Mouse (Mus musculus) naive thymus-derived CD4-positive, alpha-beta T cell, adult 2 months (primary cell): ENCODE results near the gene Msh6.
"Not testable (repeated sequence)": the region's sequence is repeated elsewhere in the genome, so short reads cannot be mapped to it uniquely, and the experiment has no call there.

Experiments
- DNase-seq: peaks from one replicate; pipeline ENCODE4 v3.0.0-alpha.2; 2011; ENCODE audit warnings: low read depth

Gene Msh6

DNA sequence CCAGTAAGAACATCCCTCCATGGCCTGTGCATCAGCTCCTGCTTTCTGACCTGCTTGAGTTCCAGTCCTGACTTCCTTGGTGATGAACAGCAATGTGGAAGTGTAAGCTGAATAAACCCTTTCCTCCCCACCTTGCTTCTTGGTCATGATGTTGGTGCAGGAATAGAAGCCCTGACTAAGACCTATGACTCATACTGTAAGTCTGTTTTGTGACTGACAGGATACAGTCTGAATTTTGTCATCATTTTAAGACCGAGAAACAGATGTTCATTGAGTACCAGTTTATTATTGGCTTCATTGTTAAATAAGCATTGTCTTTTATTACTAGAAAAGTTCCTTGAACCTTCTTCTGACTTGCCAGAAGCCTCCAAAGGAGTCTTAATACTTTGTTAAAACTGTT lies 4.8 kb downstream of the Msh6 start:
- DNase-seq, result not testable (repeated sequence)

DNA sequence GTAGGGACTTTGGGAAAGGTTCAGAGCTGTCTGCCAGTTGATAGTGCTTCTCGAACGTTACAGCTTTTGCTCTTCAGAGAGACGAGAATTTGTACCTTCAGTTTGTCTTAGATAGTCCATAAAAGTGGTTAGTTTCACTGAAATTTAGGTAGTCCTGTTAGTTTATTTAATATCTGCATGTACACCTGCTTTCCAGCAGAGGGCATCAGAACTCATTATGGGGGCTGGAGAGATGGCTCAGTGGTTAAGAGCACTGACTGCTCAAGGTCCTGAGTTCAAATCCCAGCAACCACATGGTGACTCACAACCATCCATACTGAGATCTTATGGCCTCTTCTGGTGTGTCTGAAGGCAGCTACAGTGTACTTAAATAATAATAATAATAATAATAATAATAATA lies 7.2 kb downstream of the Msh6 start:
- DNase-seq, result peak; percentile 47

DNA sequence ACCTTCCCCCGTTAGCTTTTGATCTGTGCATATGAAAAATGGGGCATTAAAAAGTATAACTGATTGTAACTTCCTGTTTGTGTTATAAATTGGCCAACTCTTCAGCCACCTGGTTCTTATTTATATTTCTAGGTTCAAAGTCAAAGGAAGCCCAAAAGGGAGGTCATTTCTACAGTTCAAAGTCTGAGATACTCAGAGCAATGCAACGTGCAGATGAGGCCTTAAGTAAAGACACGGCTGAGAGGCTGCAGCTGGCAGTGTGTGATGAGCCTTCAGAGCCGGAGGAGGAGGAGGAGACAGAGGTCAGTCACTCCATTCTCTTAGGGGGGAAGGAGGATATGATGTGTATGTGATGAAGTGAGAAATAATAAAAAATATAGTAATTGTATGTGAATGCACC lies 8.5 kb downstream of the Msh6 start:
- DNase-seq, result no peak

DNA sequence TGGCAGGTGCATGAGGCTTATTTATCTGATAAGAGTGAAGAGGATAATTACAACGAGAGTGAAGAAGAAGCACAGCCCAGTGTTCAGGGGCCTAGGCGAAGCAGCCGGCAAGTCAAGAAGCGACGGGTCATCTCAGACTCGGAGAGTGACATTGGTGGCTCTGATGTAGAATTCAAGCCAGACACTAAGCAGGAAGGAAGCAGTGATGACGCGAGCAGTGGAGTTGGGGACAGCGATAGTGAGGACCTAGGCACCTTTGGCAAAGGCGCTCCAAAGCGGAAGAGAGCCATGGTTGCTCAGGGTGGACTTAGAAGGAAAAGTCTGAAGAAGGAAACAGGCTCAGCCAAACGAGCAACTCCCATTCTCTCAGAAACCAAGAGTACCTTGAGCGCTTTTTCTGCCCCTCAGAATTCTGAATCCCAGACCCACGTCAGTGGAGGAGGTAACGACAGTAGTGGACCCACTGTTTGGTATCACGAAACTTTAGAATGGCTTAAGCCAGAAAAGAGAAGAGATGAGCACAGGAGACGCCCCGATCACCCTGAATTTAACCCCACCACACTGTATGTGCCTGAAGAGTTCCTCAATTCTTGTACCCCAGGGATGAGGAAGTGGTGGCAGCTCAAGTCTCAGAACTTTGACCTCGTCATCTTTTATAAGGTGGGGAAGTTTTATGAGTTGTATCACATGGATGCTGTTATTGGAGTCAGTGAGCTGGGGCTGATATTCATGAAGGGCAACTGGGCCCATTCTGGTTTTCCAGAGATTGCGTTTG lies 9.8 kb downstream of the Msh6 start:
- DNase-seq, result no peak

DNA sequence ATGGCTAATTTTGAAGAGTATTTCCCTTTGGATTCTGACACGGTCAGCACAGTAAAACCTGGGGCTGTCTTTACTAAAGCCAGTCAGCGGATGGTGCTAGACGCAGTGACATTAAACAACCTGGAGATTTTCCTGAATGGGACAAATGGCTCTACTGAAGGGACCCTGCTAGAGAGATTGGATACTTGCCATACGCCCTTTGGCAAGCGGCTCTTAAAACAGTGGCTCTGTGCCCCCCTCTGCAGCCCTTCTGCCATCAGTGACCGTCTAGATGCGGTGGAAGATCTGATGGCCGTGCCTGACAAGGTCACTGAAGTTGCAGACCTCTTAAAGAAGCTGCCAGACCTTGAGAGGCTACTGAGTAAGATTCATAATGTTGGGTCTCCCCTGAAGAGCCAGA lies 11.1 kb downstream of the Msh6 start:
- DNase-seq, result no peak

DNA sequence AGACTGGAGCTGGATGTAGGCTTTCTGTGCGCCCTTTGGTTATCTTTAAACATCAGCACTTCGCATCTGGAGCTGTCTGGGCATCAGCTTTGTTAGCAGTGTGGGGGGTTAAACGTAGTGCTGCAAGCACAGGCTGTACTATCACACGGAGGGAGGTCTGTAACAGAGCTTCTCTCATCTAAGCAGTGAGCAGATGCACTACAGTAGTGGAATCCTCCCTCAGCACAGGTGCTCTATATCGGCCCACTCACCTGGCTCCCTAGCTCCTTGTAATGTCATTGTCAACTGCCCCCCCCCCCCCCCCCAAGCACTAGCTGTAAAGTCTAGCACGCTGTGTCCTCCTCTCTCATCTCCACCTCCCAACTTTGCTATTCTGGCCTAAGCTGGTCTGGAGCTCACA lies 12.6 kb downstream of the Msh6 start:
- DNase-seq, result no peak

DNA sequence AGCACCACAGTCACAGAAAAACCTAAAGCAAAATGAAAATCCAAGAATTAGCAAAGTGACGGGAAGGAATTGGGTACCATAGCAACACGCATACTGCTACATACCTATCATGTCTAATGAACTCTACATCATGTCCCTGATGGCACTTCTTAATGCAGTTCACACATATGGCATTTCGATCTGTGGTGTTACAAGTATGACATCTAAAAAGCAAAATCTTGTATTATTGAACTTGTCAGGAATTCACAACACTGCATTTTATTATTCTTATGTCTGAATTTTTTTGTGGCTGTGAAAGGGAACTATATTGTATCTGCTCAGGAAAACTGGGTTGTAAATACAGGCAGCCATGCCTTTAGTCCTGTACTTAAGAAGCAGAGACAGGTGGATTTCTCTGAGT lies 17.3 kb downstream of the Msh6 start:
- no peak for DNase-seq

DNA sequence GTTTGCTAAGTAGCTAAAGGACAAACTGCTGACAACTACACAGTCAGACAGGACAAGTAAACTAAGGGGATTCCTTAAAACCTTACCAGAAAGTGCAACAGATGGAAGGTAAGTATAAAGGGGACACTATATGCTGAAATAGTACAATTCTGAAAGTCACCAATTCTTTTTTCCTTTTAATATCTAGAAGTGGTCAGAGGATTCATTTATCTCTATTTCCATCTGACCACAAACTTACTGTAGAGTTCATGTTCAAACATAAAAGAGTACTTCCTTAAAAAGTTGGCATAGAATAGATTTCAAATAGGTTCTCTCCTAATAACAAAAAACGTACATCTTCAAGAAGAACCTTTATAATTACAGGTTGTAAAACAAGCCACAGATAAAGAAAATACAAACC lies 18.5 kb downstream of the Msh6 start:
- DNase-seq, result no peak

DNA sequence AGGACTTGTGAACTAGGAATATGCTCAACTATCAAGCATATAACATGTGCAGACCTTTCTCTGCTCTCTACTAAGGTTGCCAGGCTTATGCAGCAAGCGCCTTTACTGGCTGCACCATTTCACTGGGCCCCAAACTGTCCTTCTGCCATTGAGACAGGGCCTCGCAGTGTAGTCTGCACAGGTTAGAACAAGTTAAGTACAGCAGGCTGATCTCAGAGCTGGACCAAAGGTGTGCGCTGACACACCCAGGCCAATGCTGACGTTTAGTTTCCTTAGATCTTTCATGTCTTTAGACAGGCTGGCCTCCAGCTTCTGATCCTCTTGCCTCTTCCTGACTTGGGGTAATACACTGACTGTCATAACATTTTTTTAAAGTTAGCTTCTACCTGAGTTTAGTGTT lies 22.9 kb downstream of the Msh6 start:
- no peak for DNase-seq

DNA sequence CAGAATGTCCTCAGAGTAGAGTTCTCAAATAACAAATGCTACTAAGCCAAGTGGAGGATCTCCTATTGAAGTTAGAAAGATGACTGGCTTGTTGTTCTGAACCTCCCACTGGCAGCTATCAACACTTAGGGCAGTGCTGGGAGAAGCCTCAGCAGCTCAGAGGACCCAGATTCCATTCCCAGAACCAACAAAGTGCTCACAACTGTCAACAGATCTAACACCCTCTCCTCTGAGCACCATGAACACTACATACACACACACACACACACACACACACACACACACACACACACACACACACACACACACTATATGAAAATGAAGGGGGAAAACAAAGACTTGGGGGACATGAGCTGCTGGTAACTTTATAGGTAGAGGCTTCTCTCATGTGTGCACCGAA lies 30.0 kb downstream of the Msh6 start:
- no peak for DNase-seq

DNA sequence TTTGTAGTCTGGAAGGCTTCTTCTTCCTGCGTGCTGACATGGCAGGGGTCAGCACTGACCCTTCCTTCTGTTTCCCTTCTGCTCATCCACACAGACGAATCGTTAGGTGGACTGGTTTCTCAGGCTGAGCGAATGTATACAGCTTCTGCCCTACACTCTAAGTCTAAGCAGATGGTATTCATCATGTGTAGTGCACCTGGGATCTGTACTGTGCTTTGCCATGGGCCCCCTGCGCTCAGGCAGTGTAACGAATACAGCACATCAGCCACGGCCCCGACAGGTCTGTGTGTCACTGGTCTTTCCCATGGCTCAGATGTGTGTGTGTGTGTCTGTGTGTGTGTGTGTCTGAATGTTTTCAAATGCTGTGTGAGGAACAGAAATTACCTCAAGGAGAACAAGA lies 32.1 kb downstream of the Msh6 start:
- DNase-seq, result no peak

DNA sequence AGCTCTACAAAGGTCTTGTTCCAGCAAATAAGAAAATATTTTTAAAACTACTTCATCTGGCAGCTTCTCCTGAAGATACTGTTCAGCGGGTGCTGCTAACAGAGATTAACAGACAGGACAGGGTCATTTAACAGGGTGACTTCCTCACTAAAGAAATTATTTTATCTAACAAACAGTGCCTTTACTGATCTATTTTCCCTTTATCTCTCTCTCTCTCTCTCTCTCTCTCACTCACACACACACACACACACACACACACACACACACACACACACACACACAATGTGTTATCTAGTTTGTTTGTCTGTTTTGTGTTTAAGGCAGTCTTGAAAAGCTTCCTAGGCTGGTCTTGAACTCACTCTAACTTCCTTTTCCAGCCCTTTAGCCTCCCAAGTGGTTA lies 39.6 kb downstream of the Msh6 start:
- DNase-seq, result no peak

DNA sequence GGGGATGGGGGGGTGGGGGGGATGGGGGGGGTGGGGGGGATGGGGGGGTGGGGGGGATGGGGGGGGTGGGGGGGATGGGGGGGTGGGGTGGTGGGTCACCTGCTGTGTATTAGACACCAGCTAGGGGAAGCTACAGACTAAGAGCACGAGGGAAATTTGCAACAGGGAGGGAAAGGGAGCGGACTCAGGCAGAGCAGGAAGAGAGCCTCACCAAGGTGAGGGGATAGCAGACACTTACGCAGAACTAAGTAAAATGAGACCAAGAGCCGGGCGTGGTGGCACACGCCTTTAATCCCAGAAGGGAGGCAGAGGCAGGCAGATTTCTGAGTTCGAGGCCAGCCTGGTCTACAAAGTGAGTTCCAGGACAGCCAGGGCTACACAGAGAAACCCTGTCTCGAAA lies 41.2 kb downstream of the Msh6 start:
- DNase-seq, result not testable (repeated sequence)

DNA sequence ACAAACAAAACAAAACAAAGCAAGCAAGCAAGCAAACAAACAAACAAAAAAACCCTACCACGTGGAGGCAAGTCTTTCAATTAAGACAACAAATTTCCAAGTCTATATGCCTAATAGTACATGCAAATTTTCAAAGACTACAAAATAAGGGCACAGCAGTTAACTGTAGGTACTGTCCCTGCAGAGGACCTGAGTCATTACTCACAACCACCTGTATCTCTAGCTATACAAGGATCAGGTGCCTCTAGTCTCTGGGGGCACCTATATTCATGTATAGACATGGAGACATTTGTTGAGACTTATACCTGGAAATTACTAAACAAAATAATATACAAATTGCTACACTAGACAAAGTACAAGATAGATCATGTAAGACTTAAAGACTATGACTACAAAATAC lies 49.1 kb downstream of the Msh6 start:
- no peak for DNase-seq

DNA sequence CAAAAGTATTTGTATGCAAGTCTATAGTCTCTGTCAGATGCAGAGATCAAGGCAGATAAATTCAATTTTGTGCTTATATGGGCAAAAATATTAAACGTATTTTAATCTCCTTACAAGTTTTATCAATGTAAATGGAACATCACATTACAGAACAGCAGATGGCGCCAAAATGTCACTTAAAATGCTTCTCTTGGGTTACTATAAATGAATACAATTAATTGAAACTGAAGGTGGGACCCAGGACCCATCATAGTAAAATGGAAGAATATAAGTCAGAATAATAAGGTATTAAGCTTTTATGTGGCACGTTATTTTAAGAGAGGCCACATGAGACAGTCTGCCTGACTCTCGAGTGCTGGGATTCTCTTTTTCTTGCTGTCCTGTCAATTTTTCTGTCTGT lies 50.4 kb downstream of the Msh6 start:
- DNase-seq, result peak; percentile 86

DNA sequence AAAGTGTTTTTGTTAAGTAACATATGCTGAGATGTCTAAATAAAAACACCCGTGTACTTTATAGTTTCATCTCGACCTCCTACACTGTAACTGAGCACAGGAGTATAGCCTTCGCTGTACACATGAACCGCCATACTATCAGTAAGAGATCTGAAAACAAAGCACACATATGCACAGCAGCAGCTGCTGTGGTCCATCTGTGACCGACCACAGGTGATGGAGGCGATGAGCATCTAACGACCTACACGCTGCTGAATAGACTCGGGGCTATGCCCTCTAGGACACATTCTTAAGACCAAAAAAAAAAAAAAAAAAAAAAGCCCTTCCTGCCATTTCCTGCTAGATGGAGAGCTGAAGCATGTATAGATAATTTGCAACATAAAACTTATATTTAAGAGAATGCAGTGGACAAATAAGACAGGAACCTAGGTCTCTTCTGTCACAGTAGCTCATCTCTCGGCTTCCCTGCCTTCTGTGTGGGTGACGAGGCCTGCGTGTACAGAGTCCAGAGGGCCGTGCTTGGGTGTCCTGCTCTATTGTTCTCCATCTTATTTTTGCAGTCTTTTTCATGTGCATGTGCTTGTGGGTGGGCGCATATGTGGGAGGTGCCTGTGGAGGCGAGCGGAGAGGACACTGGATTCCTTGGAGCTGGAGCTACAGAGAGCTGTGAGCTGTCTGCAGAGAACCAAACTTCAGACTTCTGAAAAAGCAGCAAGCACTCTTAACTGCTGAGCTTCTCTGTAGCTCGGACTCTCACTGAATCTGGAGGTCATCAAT lies 54.5 kb downstream of the Msh6 start:
- no peak for DNase-seq

DNA sequence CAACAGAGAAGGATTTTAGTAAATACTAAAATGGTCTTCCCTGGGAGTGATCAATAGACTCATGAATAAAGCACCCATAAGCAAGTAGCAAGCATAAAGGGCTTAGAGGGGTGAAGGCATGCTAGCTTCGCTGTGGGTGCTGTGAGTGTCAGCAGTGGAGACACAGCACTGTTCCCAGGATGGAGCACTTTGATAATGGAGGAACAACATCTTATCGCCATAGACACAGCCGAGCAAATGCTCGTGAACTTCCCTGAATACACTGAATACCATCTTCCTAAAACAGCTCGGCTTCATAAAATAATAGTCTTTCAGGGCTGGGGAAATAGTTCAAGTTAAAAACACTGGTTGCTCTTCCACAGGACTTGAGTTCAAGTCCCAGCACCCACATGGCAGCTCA lies 56.9 kb downstream of the Msh6 start:
- DNase-seq, result no peak

DNA sequence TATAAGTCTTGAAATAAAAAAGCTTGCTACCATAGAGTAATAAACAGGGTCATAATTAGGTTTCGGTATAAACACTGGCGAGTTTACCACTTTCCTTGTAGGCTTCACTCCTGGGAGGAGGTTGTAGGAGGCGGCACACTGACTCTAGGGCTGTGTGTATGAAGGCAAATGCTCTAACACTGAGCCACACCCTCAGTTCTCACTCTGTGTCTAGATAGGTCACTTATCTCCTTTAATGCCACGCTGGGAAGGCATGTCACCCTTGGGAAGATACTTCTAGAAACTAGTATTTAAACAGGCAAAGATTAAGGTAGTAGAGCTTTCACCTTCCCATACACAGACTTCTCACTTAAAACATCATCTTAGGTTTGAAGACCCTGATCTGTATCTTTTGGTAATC lies 59.6 kb downstream of the Msh6 start:
- DNase-seq, result no peak
